Mouse (Mus musculus): ENCODE results near the gene Gm6309.
"Not testable (repeated sequence)": the region's sequence is repeated elsewhere in the genome, so short reads cannot be mapped to it uniquely, and the experiment has no call there.

Gm6309 gene

GRCm38 (mm10) chr5:146170621-146171020, at the start of gene Gm6309:
Gene Gm6309, minus strand, starts transcription at chr5:146170721.
- not testable (repeated sequence) for DNase-seq (ENCODE audit: low spot score in 2 of 2)

- no peak for DNase-seq (ENCODE audit: low spot score in 2 of 2)
These were observed 35.0 kb upstream of the Gm6309 start for GRCm38 (mm10) chr5:146205537-146205936.

DNA sequence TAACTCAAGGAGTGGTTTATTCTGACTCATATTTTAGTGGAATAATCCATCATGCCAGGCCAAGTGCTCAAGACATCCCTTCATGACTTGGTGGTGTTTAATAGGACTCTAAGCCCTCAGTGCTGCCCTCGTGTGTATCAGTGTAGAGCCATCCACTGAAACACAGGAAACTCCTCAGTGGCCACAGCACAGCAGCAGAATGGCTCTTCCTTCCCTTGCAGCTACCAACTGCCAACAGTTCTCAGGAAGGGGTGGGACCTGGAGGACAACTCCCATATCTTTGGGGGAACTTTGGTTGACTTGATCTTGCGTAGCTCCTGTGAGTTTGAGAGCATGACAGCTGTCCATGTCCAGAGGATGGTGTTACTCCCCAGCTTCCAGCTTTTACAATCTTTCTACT, 33.4 kb upstream of the Gm6309 start:
- DNase-seq (ENCODE audit: low spot score in 2 of 2), result no peak

DNA sequence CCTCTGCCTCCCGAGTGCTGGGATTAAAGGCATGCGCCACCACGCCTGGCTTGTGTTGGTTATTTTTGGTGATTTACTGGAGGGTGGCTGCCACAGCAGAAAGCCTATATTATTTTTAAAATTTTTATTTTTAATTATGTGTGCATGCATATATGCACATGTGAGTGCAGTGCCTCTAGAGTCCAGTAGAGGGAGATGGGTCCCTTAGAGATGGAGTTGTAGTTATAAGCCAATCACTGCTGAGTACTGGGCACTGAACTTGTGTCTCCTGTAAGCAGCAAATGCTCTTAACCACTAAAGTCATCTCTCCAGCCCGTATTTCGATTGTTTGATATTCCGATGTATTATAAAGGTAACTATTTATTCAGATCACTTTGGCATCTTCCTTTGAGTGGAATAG, 30.1 kb upstream of the Gm6309 start:
- DNase-seq (ENCODE audit: low spot score in 2 of 2), result no peak

DNA sequence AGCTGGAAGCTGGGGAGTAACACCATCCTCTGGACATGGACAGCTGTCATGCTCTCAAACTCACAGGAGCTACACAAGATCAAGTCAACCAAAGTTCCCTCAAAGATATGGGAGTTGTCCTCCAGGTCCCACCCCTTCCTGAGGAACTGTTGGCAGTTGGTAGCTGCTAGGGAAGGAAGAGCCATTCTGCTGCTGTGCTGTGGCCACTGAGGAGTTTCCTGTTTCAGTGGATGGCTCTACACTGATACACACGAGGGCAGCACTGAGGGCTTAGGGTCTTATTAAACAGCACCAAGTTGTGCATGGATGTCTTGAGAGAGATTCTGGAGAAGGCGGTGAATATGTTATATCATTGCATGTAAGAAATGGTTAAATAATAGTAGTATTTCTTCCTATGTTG, 29.0 kb upstream of the Gm6309 start:
- no peak for DNase-seq (ENCODE audit: low spot score in 2 of 2)

DNA sequence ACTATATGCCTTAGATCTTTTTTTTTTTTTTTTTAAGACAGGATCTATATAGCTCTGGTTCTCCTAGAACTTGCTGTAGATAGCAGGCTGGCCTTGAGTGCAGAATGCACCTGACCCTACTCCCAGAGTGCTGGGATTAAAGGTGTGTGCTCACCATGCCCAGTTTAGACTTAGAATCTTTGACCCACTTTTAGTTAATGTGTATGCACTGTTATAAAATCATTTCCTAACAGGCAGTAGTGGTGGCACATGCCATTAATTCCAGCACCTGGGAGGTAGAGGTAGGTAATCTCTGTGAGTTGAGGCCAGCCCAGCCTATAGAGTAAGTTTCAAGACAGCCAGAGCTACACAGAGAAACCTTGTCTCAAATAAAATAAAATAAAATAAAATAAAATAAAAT, 28.6 kb upstream of the Gm6309 start:
- no peak for DNase-seq (ENCODE audit: low spot score in 2 of 2)

- no peak for DNase-seq (ENCODE audit: low spot score in 2 of 2)
These were observed 22.8 kb upstream of the Gm6309 start for GRCm38 (mm10) chr5:146193360-146193759.

DNA sequence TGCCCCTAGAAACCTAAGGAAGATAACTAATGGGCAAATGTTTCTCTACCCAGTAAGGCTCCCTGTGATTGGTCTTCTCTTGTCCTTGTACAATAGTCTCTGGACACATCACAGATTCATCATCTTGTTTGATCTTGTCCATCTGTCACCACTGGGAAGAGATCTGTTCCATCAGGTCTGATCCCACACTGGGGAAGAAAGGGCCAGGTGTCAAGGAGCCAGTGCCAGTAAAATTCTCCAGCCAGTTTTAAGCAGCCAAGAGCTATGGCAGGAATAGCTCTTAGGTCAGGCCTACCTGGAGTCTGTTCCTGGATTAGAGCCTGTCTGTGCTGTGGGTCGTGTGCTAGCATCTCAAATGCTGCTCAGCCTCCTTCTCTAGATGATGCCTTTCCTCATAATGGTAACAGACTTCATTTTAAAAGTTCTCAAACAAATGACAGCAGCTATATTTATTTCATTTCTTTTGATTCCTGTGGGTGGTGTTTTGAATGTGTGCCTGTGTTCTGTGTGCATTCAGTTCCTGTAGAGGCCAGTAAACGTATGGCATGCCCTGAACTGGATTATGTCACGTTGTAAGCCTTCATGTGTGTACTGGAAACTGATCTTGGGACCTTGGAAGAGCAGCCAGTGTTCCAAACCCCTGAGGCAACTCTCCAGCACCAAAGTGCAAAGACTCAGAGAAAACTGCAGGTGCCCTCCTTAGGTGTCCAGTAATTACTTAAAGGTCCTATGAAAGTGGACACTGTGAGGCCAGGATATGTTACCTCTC, 20.2 kb upstream of the Gm6309 start:
- DNase-seq (ENCODE audit: low spot score in 2 of 2), result no peak

DNA sequence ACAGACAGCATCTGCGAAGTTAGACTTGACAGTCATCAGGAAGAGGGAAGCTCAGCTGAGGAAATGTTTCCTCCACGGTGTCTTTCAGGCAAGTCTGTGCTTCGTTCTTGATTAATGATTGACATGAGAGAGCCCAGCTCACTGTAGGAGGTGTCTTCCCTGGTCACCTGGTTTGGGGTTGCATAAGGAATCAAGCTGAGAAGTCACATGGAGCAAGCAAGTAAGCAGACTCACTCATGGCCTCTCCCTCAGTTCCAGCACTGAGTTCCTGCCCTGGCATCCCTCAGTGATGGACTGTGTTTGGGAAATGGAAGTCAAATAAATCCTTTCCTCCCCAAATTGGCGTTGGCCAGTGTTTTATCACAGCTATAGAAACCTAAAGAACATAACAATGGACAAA, 19.6 kb upstream of the Gm6309 start:
- DNase-seq (ENCODE audit: low spot score in 2 of 2), result no peak

- DNase-seq (ENCODE audit: low spot score in 2 of 2), result no peak
These were observed 18.2 kb upstream of the Gm6309 start for GRCm38 (mm10) chr5:146188712-146189111.

DNA sequence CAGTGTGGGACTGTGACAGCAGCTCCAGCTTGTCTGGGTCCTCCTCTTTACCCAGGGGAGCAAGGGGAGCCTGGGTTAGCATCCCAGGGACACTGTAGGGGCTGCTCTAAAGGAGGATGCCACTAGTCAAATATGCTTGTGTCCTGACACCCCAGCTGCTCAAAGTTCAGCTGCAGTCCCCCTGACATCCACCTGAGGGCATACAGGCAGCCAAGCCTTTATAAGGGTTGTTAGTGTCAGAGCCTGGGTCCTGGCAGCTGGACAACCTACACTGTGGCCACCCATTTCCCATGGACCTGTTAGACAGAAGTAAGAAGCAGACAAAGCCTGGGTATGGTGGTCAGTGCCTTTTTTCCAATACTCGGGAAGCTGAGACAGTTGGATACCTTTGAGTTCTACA, 17.6 kb upstream of the Gm6309 start:
- no peak for DNase-seq (ENCODE audit: low spot score in 2 of 2)

- DNase-seq (ENCODE audit: low spot score in 2 of 2), result peak; percentile 44 to 62
These were observed 16.9 kb upstream of the Gm6309 start for GRCm38 (mm10) chr5:146187441-146187840.

DNA sequence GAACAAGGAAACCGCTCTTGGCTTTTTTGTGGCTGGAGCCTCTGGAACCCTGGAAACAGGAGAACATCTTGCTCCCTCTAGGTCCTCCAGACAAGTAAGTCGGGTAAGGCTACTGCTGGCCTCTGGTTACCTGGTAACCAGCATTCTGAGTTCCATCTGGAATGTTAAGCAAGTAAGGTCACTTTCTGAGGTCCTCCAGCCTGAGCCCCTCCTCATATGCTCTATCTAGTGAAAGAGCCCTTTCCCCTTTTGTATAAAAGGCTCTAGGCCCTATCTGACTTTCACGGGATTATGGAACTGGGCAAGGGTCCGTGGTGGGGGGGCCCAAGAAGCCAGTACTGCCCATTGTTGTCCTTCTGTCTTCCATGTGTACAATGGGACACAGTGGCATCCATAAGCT, 14.7 kb upstream of the Gm6309 start, which contains the start of gene 1700001J03Rik:
Gene 1700001J03Rik, minus strand, starts transcription at position 101 of the 400 bp plus-strand sequence.
- DNase-seq (ENCODE audit: low spot score in 2 of 2), result not testable (repeated sequence)

DNA sequence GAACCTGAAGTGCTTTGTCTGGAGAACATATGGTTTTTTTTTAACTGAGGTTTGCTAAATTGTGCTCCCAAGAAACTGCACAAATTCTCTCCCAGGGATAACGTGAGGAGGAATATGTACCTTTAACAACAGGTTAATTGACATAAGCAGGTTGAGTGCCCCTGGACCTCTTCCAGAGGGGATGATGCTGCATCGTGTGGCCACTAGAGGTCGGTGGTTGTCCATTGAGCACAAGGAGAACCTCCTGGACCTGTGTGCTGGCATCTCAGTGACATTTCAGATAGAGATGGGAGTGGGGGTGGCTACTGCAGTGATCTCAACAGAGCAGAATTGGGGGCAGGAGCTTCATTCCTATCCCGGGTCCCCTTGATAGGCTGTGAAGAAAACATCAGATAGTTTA, 2.2 kb upstream of the Gm6309 start:
- not testable (repeated sequence) for DNase-seq (ENCODE audit: low spot score in 2 of 2)

GRCm38 (mm10) chr5:146160439-146160838, 10.1 kb downstream of the Gm6309 start, which contains the start of gene Gm5565:
Gene Gm5565, minus strand, starts transcription at chr5:146160539.
- DNase-seq (ENCODE audit: low spot score in 2 of 2), result not testable (repeated sequence)

DNA sequence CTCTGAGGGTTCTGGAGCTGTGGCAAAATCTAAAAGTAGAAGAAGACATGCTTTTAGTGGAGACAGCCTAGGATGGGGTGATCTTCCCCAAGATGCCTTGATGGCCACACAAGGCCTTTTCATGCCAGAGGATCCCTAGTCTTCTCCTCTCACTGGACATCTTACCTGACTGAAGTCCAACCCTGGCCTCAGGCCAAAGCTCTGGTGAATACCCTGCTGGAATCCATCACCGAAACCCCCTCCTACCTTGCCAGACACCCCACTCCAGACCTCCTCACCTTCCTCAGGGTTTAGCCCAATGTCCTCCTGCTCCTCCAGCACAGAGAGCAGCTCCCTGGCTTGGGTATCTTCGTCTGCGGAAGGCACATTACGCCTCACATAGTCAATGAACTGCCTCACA, 12.2 kb downstream of the Gm6309 start:
- not testable (repeated sequence) for DNase-seq (ENCODE audit: low spot score in 2 of 2)

- DNase-seq (ENCODE audit: low spot score in 2 of 2), result no peak
These were observed 20.1 kb downstream of the Gm6309 start for GRCm38 (mm10) chr5:146150454-146150853.

DNA sequence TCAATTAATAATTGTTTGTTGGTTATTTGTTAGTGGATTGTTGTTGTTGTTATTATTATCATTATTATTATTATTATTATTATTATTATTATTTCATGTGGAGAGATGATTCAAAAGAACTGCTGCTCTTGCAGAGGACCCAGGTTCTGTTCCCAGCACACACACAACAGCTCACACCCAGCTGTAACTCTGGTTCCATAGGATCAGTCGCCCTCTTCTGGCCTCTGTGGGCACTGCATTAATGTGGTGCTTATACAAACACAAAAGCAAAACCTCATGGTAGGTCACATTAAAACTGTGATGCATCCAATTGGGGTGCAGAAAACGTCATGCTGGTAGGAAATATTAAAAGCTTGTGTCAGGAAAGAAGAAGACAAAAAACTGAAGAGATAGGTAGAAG, 22.6 kb downstream of the Gm6309 start:
- no peak for DNase-seq (ENCODE audit: low spot score in 2 of 2)

Measured in frontal cortex, postnatal 36 days (tissue).